Mouse (Mus musculus) midbrain, embryonic 15.5 days (tissue): ENCODE measurements around the gene Ntm. TPM values are rescaled to one million over a fixed set of nuclear protein-coding genes. Genes with fewer than 3 reads are reported as not detected.

ENCODE experiments used
- ATAC-seq: fragments of 200-750 bp; cut with Nextera tagmentation; replicated peaks from 2 replicates; pipeline ENCODE4 v1.8.0; 2017; ENCODE audit warnings: moderate TSS enrichment
- H3K27ac ChIP-seq: fragments of 300-500 bp; sonication (generic); 2 replicates; pipeline ENCODE4 v1.5.1; 2015; ENCODE audit warnings: mild to moderate bottlenecking, inconsistent platforms
- H3K27me3 ChIP-seq: fragments of 300-500 bp; sonication (generic); replicated peaks from 2 replicates; pipeline ENCODE4 v1.6.1; 2015; ENCODE audit warnings: inconsistent platforms
- H3K36me3 ChIP-seq: fragments of 300-500 bp; sonication (generic); replicated peaks from 2 replicates; pipeline ENCODE4 v1.6.1; 2015; ENCODE audit warnings: inconsistent platforms
- H3K4me1 ChIP-seq: fragments of 300-500 bp; sonication (generic); 2 replicates; pipeline ENCODE4 v1.6.1; 2015; ENCODE audit warnings: inconsistent platforms
- H3K4me2 ChIP-seq: fragments of 300-500 bp; sonication (generic); 2 replicates; pipeline ENCODE4 v1.6.1; 2015; ENCODE audit warnings: inconsistent platforms, mild to moderate bottlenecking, moderate library complexity
- H3K4me3 ChIP-seq: fragments of 300-500 bp; sonication (generic); 2 replicates; pipeline ENCODE4 v1.5.1; 2015; ENCODE audit warnings: mild to moderate bottlenecking, inconsistent platforms
- H3K9ac ChIP-seq: fragments of 300-500 bp; sonication (generic); 2 replicates; pipeline ENCODE4 v1.6.1; 2015; ENCODE audit warnings: mild to moderate bottlenecking, inconsistent platforms
- H3K9me3 ChIP-seq: fragments of 300-500 bp; sonication (generic); 2 replicates; pipeline ENCODE4 v1.6.1; 2016; ENCODE audit warnings: inconsistent platforms
- WGBS: fragments of 180-500 bp; shearing (Covaris S2); methylation state at CpG from one replicate; pipeline ENCODE4 v1.1.7; 2015; ENCODE audit warnings: mixed read lengths; 5-methylcytosine and 5-hydroxymethylcytosine counted together
- polyA plus RNA-seq: library from polyadenylated mRNA; unstranded; fragments of >200 nt; fragmentation: Nextera tagmentation; extraction: Ambion mirVana; gene quantifications from 2 replicates; pipeline ENCODE4 v1.2.1, GENCODE M21; 2015

The Ntm gene
- polyA plus RNA-seq, 1 experiment from 2014 or later, result 246 TPM

DNA sequence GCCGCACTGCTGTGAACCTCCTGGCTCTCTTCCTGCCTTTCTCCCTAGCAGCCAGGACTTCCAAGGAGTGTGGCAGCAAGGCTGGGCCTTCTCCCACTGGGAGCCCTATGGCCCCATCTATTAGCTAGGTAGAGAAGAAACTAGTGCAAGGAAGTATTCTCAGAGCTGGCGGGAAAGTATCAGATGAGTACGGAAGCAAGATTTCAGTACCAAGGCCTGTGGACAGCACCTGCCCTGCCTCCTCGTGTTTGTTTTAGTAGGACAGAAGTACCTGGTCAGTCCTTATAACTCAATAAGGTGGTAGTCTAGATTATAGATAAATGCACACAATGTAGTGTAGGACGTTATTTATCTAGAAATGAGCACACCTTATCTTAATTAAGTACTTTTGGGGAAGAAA lies 874.3 kb downstream of the Ntm start:
- no peak overlapping the region for H3K9ac ChIP-seq
- H3K4me1 ChIP-seq, result 0 out of 2 replicates have a peak, but pooled peaks cover 4% of the 10 kb centered on the region
- no peaks in the 10 kb centered on the region for H3K9me3 ChIP-seq
- no peak overlapping the region for H3K27ac ChIP-seq
- no peaks in the 10 kb centered on the region for H3K36me3 ChIP-seq
- H3K27me3 ChIP-seq, result no peaks in the 10 kb centered on the region
- no peak for ATAC-seq
- H3K4me2 ChIP-seq, result no peak overlapping the region
- WGBS, result 67% methylated on average over 5 of the region's 5 CpGs
- no peak overlapping the region for H3K4me3 ChIP-seq

DNA sequence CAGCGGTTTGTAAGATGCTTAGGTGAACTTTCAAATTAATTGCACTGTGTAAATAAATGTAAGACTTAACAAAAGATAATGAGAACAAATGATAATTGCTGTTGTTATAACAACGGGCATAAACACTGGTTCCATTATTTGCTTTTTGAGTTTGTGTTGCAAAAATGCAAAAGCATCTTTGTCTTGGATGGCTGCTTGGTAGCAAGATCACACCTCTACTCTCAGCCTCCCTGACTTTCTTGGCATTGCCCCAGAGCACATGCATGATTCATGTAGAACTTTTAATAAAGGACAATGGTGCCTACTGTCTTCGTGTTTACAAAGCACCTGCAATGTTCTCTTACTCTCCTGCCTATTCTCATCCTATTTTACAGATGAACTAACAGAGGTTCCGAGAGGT lies 875.3 kb downstream of the Ntm start:
- WGBS, result 48% methylated on average over 4 of the region's 4 CpGs
- H3K4me2 ChIP-seq, result no peak overlapping the region
- no peak for ATAC-seq
- no peak overlapping the region for H3K4me3 ChIP-seq
- no peaks in the 10 kb centered on the region for H3K27me3 ChIP-seq
- 0 out of 2 replicates have a peak, but pooled peaks cover 4% of the 10 kb centered on the region for H3K4me1 ChIP-seq
- no peaks in the 10 kb centered on the region for H3K9me3 ChIP-seq
- H3K9ac ChIP-seq, result no peak overlapping the region
- no peak overlapping the region for H3K27ac ChIP-seq
- no peaks in the 10 kb centered on the region for H3K36me3 ChIP-seq

DNA sequence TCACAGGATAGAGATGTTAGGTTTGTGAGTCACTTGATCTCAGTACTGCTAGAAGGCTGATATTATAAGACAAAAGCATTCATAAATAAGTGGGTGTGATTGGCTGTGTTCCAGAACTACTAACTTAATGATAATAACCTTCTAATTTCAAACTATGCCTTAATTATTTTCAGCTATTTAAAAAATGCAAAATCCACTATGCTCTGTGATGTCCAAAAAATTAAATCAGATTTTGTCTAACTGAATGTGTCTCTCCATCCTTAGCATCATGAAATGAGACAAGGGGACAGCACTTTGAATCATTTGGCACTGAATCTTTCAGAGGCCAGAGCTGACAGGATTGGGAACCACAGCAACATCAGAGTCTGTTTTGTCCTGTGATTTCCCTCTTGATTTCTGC lies 875.8 kb downstream of the Ntm start:
- no peak overlapping the region for H3K27ac ChIP-seq
- no peaks in the 10 kb centered on the region for H3K9me3 ChIP-seq
- H3K36me3 ChIP-seq, result no peaks in the 10 kb centered on the region
- H3K4me2 ChIP-seq, result no peak overlapping the region
- H3K9ac ChIP-seq, result no peak overlapping the region
- no peaks in the 10 kb centered on the region for H3K27me3 ChIP-seq
- no peak overlapping the region for H3K4me3 ChIP-seq
- no peak for ATAC-seq
- 0 out of 2 replicates have a peak, but pooled peaks cover 4% of the 10 kb centered on the region for H3K4me1 ChIP-seq

DNA sequence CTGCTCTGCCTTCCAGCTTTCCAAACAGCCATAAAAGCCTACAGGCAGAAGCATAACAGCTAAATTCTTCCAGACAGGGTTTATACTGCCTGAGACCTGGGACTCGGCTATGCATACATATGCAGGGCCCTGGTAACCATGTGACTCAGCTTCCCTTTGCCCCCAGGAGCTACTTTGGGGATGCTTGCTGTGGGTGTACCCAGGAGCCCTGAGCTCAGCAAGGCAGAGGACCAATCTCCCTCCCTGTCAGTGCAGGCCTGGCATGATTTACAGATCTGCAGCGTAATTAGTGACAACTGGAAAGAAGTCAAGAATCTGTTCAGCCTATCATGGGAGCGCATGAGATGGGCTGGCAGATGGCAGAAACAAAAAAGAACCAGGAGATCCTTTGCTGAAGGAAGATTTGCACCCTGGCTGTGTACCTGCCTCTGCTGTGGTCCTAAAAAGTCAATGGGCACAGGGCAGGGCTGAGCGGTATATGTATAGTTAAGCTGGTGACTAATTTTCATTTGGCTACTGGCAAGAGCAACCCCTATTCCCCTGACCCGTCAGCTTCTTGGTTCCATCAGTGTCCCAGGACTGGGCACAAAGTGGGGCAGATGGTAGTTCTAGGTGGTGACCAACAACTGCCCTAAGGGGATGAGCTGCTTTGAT lies 886.9 kb downstream of the Ntm start:
- WGBS, result 77% methylated on average over 5 of the region's 5 CpGs
- Histone ChIP-seq H3K27me3 (no peaks in the 10 kb centered on the region), H3K36me3 (no peaks in the 10 kb centered on the region), H3K4me3 (no peak overlapping the region), H3K9ac (no peak overlapping the region), H3K4me1 (peaks cover 17% of the 10 kb centered on the region), H3K27ac (0 out of 2 replicates have a peak overlapping the region, but pooled peaks have one; percentile 21), H3K4me2 (no peak overlapping the region), H3K9me3 (no peaks in the 10 kb centered on the region)
- ATAC-seq, result peak; percentile 63; the same call in 1 of the 2 replicates

DNA sequence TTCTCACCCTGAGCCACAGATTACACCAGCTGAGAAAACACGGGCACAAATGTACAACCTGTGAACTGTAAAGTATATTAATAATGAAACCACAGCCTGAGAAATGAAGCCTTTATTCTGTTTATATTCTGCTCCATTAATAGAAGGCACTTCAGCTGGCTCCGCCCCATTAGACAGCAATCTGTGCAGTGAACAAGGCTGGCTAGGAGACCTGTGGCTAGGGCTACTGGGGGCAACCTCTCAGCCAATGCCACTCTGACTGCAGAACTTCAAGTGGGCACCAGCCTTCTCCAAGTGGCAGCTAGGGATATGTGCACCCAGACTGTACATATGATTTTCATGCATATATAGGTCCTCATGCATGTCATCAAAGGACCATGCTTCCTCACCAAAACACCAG lies 887.7 kb downstream of the Ntm start:
- WGBS, result 74% methylated on average over 2 of the region's 2 CpGs
- peak; percentile 40; the same call in 1 of the 2 replicates for ATAC-seq
- Histone ChIP-seq H3K4me2 (no peak overlapping the region), H3K27ac (no peak overlapping the region), H3K27me3 (no peaks in the 10 kb centered on the region), H3K9ac (no peak overlapping the region), H3K9me3 (no peaks in the 10 kb centered on the region), H3K36me3 (no peaks in the 10 kb centered on the region), H3K4me3 (no peak overlapping the region), H3K4me1 (peaks cover 19% of the 10 kb centered on the region)

DNA sequence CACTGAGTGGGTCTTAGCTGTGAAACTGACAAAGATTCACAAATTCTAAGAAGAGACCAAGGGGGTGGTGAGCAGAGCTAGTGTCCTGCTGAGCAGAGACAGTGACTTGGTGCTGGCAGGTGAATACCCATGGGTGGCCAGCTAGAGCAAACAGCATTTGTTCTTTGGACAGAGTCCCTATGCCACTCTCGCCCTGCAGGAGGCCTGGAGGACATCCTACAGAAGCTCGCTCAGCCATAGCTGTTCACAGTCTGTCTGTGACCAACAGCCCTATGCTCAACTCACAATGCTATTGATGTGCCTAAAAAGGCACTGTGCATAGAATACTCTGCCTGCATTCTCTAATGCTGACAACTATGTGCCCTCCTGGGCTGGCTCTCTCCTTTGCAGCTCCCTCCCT lies 888.4 kb downstream of the Ntm start:
- WGBS, result 63% methylated on average over 2 of the region's 2 CpGs
- ATAC-seq, result no peak

DNA sequence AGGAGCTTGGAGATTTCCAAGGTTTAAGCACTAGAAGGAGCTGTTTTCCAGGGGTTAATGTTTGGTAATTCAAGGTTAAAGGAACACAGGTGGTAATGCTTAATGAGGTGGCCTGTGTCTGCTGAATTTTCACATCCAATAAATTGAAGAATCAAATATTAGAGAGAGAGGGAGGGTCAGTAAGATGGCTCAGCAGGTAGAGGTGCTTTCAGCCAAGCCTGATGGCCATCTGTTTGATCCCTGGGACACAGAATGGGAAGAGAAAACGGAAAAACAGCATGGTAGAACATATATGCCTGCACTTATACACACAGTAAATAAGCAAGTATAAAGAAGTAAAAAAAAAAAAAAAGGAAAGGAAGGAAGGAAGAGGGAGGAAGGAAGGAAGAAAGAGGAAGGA lies 890.9 kb downstream of the Ntm start:
- H3K27ac ChIP-seq, result peak overlapping the region; percentile 53; the same call in 1 of the 2 replicates
- no peak overlapping the region for H3K9ac ChIP-seq
- H3K4me1 ChIP-seq, result peaks cover 19% of the 10 kb centered on the region
- 74% methylated on average over 1 of the region's 1 CpGs for WGBS
- H3K36me3 ChIP-seq, result no peaks in the 10 kb centered on the region
- no peak overlapping the region for H3K4me2 ChIP-seq
- no peaks in the 10 kb centered on the region for H3K9me3 ChIP-seq
- H3K4me3 ChIP-seq, result no peak overlapping the region
- no peaks in the 10 kb centered on the region for H3K27me3 ChIP-seq
- ATAC-seq, result no peak

More for the DNA sequence above, 888.4 kb downstream of the Ntm start:
- Histone ChIP-seq H3K27ac (no peak overlapping the region), H3K27me3 (no peaks in the 10 kb centered on the region), H3K4me1 (peaks cover 19% of the 10 kb centered on the region), H3K36me3 (no peaks in the 10 kb centered on the region), H3K9me3 (no peaks in the 10 kb centered on the region), H3K4me2 (no peak overlapping the region), H3K9ac (no peak overlapping the region), H3K4me3 (no peak overlapping the region)

DNA sequence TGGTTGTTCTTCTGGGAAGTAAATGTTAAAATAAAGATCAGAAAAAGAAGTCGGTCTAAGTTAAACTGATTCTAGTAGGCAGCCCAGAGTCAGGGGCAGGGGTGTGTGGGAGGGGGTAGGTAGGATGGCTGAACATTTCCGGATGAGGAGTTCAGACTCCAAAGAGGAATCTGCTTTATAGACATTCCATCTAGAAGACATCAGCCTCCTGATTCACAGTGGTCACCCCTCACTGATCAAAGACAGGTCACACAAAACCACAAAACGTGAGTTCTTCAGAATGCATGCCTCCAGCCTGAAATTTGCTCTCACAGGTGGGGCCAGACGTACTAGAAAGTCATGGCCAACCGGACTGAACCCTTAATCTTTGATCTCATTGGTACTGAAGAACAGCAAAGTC lies 895.4 kb downstream of the Ntm start:
- WGBS, result 69% methylated on average over 5 of the region's 5 CpGs
- no peak overlapping the region for H3K27ac ChIP-seq
- no peak for ATAC-seq

DNA sequence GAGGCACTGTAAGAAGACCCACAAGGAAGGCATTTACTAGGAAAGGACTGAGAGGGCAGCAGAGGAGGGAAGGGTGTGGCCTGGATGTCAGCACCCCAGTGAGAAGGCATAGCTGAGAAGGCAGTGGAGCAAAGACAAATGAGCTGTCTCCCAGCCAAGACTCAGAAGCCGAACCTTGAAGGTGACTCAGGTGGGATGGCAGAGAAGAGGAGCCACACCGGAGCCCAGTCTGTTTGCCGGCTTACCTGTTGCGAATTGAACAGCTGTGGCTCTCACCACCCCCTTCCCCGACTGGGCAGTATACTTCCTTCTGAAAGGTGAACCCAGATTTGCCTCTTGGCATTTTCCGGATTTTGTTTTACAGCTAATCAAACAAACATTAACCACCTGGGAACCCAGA lies 902.6 kb downstream of the Ntm start:
- Histone ChIP-seq H3K27ac (no peak overlapping the region), H3K9me3 (no peaks in the 10 kb centered on the region), H3K9ac (no peak overlapping the region), H3K4me2 (no peak overlapping the region), H3K27me3 (no peaks in the 10 kb centered on the region), H3K4me1 (no peaks in the 10 kb centered on the region), H3K36me3 (no peaks in the 10 kb centered on the region), H3K4me3 (no peak overlapping the region)
- WGBS, result 76% methylated on average over 6 of the region's 6 CpGs
- ATAC-seq, result no peak

More for the DNA sequence above, 895.4 kb downstream of the Ntm start:
- H3K27me3 ChIP-seq, result no peaks in the 10 kb centered on the region
- H3K4me3 ChIP-seq, result no peak overlapping the region
- no peak overlapping the region for H3K4me2 ChIP-seq
- H3K9ac ChIP-seq, result no peak overlapping the region
- no peaks in the 10 kb centered on the region for H3K9me3 ChIP-seq
- no peaks in the 10 kb centered on the region for H3K36me3 ChIP-seq
- H3K4me1 ChIP-seq, result peaks cover 11% of the 10 kb centered on the region; the same call in 1 of the 2 replicates

DNA sequence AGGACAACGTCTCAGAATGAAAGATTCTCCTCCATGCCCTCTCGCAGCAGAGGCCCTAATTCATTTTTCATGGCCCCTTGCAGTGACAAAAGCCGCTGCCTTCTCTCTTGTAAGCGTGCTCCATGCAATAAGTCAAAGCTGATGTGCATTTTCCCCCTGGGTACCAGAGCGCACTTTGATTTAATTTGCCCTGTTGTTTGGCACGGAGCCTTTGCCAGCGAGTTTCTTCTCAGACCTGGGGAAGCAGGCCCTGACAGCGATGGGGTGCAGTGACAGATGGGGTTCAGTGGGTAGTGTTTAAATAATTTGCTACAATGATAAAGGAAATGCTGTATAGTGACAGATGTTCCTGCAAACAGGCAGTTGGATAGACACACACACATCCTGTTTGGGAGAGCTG lies 904.1 kb downstream of the Ntm start:
- no peaks in the 10 kb centered on the region for H3K36me3 ChIP-seq
- no peak for ATAC-seq
- 49% methylated on average over 8 of the region's 8 CpGs for WGBS
- H3K27me3 ChIP-seq, result no peaks in the 10 kb centered on the region
- no peak overlapping the region for H3K9ac ChIP-seq
- H3K9me3 ChIP-seq, result no peaks in the 10 kb centered on the region
- H3K4me2 ChIP-seq, result no peak overlapping the region
- no peaks in the 10 kb centered on the region for H3K4me1 ChIP-seq
- H3K27ac ChIP-seq, result no peak overlapping the region
- H3K4me3 ChIP-seq, result no peak overlapping the region

DNA sequence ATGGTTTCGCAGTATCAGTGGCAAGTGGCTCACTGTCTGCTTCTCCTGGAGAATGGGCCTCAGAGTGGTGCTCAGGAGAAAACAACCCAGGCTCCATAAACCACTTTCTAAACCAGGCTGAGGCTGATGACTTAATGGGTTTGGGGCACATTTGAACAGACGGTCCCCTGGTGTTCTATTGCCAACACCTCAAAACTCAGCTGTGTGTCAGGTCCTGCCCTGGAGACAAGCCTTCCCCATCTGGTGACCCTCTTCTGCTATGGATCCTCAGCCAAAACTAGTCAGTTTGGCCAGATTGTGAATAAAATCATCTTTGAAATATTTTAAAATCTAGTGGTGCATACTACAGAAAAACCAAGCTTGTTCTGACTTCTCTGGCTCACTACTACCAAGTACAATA lies 907.3 kb downstream of the Ntm start:
- Histone ChIP-seq H3K4me2 (no peak overlapping the region), H3K36me3 (no peaks in the 10 kb centered on the region), H3K9ac (no peak overlapping the region), H3K27me3 (no peaks in the 10 kb centered on the region), H3K9me3 (no peaks in the 10 kb centered on the region), H3K27ac (no peak overlapping the region), H3K4me1 (no peaks in the 10 kb centered on the region), H3K4me3 (no peak overlapping the region)
- WGBS, result 85% methylated on average over 2 of the region's 2 CpGs
- ATAC-seq, result no peak

DNA sequence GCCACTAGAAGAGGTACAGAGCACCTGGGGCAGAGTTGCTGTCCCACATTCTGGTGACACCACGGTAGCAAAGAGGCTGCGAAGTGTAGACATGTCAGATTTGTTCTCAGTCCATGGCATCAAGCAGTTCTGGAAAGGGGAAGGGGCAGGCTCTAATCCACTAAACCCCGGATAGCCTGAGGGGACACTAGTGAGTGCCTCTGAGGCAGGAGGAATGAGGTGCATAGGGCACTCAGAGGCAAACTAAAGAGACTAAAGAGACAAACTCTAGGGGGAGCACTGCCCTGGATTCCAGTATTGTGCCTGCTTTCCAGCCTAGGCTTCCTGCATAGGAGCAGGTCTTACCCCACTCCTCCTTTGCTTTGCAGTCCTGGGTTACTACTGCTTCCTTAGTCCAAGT lies 926.5 kb downstream of the Ntm start:
- Histone ChIP-seq H3K9ac (no peak overlapping the region), H3K36me3 (no peaks in the 10 kb centered on the region), H3K4me3 (no peak overlapping the region), H3K4me2 (no peak overlapping the region), H3K9me3 (no peaks in the 10 kb centered on the region), H3K4me1 (peaks cover 13% of the 10 kb centered on the region; the same call in 1 of the 2 replicates), H3K27ac (no peak overlapping the region), H3K27me3 (no peaks in the 10 kb centered on the region)
- no peak for ATAC-seq
- WGBS, result 36% methylated on average over 3 of the region's 3 CpGs

DNA sequence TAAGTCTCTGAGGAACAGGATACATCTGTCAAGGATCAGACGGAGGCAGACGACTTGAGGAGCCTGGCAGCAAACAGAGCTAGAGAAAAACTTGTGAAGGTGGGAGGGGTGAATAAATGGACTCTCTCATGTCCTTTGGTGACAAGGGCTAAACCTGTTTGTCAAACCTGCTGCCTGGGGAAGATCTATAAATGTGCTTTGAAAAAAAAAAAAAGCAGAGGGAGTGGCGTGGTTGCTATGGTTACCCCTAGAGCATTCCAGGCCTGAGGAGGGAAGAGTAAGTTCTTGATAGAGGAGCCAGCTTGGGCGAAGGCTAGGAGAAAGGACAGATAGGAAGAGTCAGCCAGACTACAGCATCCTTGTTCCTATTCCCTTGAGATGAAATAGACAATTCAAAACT lies 926.9 kb downstream of the Ntm start:
- 18% methylated on average over 4 of the region's 4 CpGs for WGBS
- no peak overlapping the region for H3K27ac ChIP-seq
- H3K9me3 ChIP-seq, result no peaks in the 10 kb centered on the region
- no peaks in the 10 kb centered on the region for H3K36me3 ChIP-seq
- no peak overlapping the region for H3K4me2 ChIP-seq
- ATAC-seq, result no peak
- H3K4me1 ChIP-seq, result peaks cover 13% of the 10 kb centered on the region; the same call in 1 of the 2 replicates
- no peak overlapping the region for H3K9ac ChIP-seq
- H3K27me3 ChIP-seq, result no peaks in the 10 kb centered on the region
- H3K4me3 ChIP-seq, result no peak overlapping the region
